Mouse (Mus musculus): ENCODE measurements around the gene Vmn2r70.

Gene Vmn2r70

DNA sequence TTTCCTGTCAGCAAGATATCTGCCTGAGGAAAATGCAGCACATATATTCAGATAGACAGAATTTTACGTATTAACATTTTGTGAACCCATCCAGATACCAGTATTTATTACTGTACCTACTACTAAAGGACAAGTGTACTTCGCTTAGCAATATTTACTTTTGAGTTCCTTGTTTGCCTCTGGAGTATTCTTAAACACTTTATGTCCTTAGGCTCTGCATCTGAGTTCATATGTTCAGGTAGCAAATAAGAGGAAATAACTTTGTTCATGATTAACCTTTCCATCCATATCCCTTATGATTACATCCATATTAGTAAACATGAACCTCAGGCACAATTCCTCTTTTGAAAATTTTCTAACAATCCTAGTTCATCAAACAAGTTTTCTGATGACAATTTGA is at the start of gene Vmn2r70:
Gene Vmn2r70 (minus strand): TSS at position 101 of the 400 bp plus-strand sequence.
- DNase-seq, result no peak

DNA sequence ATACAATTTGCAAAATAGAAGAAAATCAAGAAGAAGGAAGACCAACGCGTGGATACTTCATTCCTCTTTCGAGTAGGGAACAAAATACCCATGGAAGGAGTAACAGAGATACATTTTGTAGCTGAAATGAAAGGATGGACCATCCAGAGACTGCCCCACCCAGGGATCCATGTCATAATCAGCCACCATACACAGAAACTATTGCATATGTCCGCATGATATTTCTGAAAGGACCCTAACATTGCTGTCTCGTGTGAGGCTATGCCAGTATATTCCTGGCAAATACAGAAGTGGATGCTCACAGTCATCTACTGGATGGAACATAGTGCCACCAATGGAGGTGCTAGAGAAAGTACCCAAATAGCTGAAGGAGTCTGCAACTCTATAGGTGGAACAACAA is 6.2 kb downstream of the Vmn2r70 start, which contains the start of gene Vmn2r71:
Gene Vmn2r71 (plus strand): TSS at position 301 of the 400 bp plus-strand sequence.
- DNase-seq, result no peak

DNA sequence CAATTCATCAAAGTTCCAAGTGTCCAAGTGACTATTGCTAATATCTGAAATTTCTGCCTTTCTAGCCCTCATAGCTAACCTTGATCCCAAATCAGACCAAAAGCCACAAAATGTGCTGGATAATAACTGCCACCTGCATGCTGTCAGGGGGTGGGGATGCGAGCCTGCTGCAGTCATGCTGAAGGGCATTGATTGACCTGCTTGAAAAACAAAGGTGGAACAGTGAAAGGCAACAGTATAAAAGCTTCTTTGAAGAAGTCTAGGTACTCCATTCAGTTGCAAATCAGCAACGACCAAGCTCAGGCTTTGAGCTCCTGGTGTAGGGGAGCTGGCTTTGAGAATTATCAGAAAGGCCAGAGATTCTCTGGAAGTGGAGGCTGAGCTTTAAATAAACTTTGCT is 25.9 kb downstream of the Vmn2r70 start:
- DNase-seq, result no peak

DNA sequence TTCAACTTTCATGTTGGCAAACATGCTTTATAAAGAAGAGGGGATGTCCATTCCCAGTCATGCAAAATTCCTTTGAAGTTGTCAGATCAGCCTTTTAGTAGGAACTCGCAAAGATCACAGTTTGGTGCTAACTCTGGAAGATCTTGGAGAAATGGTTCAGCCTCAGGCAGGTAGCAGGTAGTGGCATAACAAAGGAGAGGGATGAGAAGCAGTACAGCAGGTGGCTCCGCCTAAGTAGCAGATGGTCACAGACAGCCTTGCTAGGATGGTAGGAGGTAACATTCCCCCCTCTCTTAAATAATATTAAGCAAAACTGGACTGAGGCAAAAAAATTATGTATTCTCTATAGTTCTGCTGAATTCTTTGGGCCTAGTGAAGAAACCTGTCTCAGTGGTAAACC is 26.9 kb downstream of the Vmn2r70 start:
- no peak for DNase-seq

All from right cerebral cortex, adult 18-20 months (tissue).